Mouse (Mus musculus): Measurements from ENCODE around the gene Hddc3.

GRCm38 (mm10) chr7:80369461-80369860 lies 26.6 kb downstream of the Hddc3 start:
- TF ChIP-seq CTCF (IDR thresholded peaks at IDR 0.05; ENCODE audit: control insufficient read depth, insufficient read depth, insufficient replicate concordance, low read depth, low read length) (no peak), POLR2A (IDR thresholded peaks at IDR 0.05; ENCODE audit: control insufficient read depth, low read depth, low read length) (no peak)
